Mouse (Mus musculus): ENCODE results near the gene Itpa. TPM values are rescaled to one million over a fixed set of nuclear protein-coding genes. Genes with fewer than 3 reads are reported as not detected.

Itpa gene
- polyA plus RNA-seq, 1 experiment = 137 TPM

- H3K4me1 ChIP-seq (ENCODE audit: control insufficient read depth, insufficient read depth, low read length) = no peaks in the 10 kb centered on the region
- H3K9ac ChIP-seq (ENCODE audit: low read depth, poor library complexity, severe bottlenecking) = no peak overlapping the region
- no peak overlapping the region for H3K27ac ChIP-seq (ENCODE audit: insufficient read depth, low read length)
- no peaks in the 10 kb centered on the region for H3K27me3 ChIP-seq (ENCODE audit: control insufficient read depth, insufficient read depth, low read length, poor library complexity, severe bottlenecking)
- H3K4me3 ChIP-seq (ENCODE audit: low read depth, low read length) = no peak overlapping the region
- H3K36me3 ChIP-seq (ENCODE audit: control insufficient read depth, insufficient read depth, low read length, poor library complexity, severe bottlenecking) = peaks cover 12% of the 10 kb centered on the region
- H3K9me3 ChIP-seq (replicated peaks; ENCODE audit: control insufficient read depth, insufficient read depth, low read length, poor library complexity, severe bottlenecking) = no peaks in the 10 kb centered on the region
- no peak for TF ChIP-seq EP300 (IDR thresholded peaks at IDR 0.05; ENCODE audit: insufficient read depth, low read depth, low read length)
These were observed 14.1 kb upstream of the Itpa start for GRCm38 (mm10) chr2:130653303-130653702.

GRCm38 (mm10) chr2:130653760-130654159 is 13.7 kb upstream of the Itpa start:
- H3K9me3 ChIP-seq (replicated peaks; ENCODE audit: control insufficient read depth, insufficient read depth, low read length, poor library complexity, severe bottlenecking) = no peaks in the 10 kb centered on the region
- peaks cover 12% of the 10 kb centered on the region for H3K36me3 ChIP-seq (ENCODE audit: control insufficient read depth, insufficient read depth, low read length, poor library complexity, severe bottlenecking)
- H3K4me1 ChIP-seq (ENCODE audit: control insufficient read depth, insufficient read depth, low read length) = no peaks in the 10 kb centered on the region
- H3K4me3 ChIP-seq (ENCODE audit: low read depth, low read length) = no peak overlapping the region
- TF ChIP-seq EP300 (IDR thresholded peaks at IDR 0.05; ENCODE audit: insufficient read depth, low read depth, low read length) = no peak
- TF ChIP-seq CTCF (IDR thresholded peaks at IDR 0.05; ENCODE audit: low read depth, low read length) = no peak
- TF ChIP-seq POLR2A (IDR thresholded peaks at IDR 0.05; ENCODE audit: insufficient read depth, low read length) = no peak
- no peaks in the 10 kb centered on the region for H3K27me3 ChIP-seq (ENCODE audit: control insufficient read depth, insufficient read depth, low read length, poor library complexity, severe bottlenecking)
- H3K27ac ChIP-seq (ENCODE audit: insufficient read depth, low read length) = no peak overlapping the region
- no peak overlapping the region for H3K9ac ChIP-seq (ENCODE audit: low read depth, poor library complexity, severe bottlenecking)

GRCm38 (mm10) chr2:130655660-130656339 is 11.6 kb upstream of the Itpa start:
- Histone ChIP-seq H3K27ac (ENCODE audit: insufficient read depth, low read length) (no peak overlapping the region), H3K9me3 (replicated peaks; ENCODE audit: control insufficient read depth, insufficient read depth, low read length, poor library complexity, severe bottlenecking) (no peaks in the 10 kb centered on the region), H3K9ac (ENCODE audit: low read depth, poor library complexity, severe bottlenecking) (no peak overlapping the region), H3K36me3 (ENCODE audit: control insufficient read depth, insufficient read depth, low read length, poor library complexity, severe bottlenecking) (peaks cover 12% of the 10 kb centered on the region), H3K27me3 (ENCODE audit: control insufficient read depth, insufficient read depth, low read length, poor library complexity, severe bottlenecking) (no peaks in the 10 kb centered on the region), H3K4me1 (ENCODE audit: control insufficient read depth, insufficient read depth, low read length) (no peaks in the 10 kb centered on the region), H3K4me3 (ENCODE audit: low read depth, low read length) (no peak overlapping the region)
- TF ChIP-seq POLR2A (IDR thresholded peaks at IDR 0.05; ENCODE audit: insufficient read depth, low read length) (no peak), EP300 (IDR thresholded peaks at IDR 0.05; ENCODE audit: insufficient read depth, low read depth, low read length) (no peak), CTCF (IDR thresholded peaks at IDR 0.05; ENCODE audit: low read depth, low read length) (no peak)

- TF ChIP-seq CTCF (IDR thresholded peaks at IDR 0.05; ENCODE audit: low read depth, low read length) = no peak
- TF ChIP-seq POLR2A (IDR thresholded peaks at IDR 0.05; ENCODE audit: insufficient read depth, low read length) = no peak
- TF ChIP-seq EP300 (IDR thresholded peaks at IDR 0.05; ENCODE audit: insufficient read depth, low read depth, low read length) = no peak
- Histone ChIP-seq H3K9me3 (replicated peaks; ENCODE audit: control insufficient read depth, insufficient read depth, low read length, poor library complexity, severe bottlenecking) (no peaks in the 10 kb centered on the region), H3K4me3 (ENCODE audit: low read depth, low read length) (no peak overlapping the region), H3K27me3 (ENCODE audit: control insufficient read depth, insufficient read depth, low read length, poor library complexity, severe bottlenecking) (no peaks in the 10 kb centered on the region), H3K4me1 (ENCODE audit: control insufficient read depth, insufficient read depth, low read length) (no peaks in the 10 kb centered on the region), H3K36me3 (ENCODE audit: control insufficient read depth, insufficient read depth, low read length, poor library complexity, severe bottlenecking) (peaks cover 16% of the 10 kb centered on the region), H3K9ac (ENCODE audit: low read depth, poor library complexity, severe bottlenecking) (no peak overlapping the region), H3K27ac (ENCODE audit: insufficient read depth, low read length) (no peak overlapping the region)
These were observed 10.9 kb upstream of the Itpa start for GRCm38 (mm10) chr2:130656536-130656935.

- peaks cover 16% of the 10 kb centered on the region for H3K36me3 ChIP-seq (ENCODE audit: control insufficient read depth, insufficient read depth, low read length, poor library complexity, severe bottlenecking)
- TF ChIP-seq CTCF (IDR thresholded peaks at IDR 0.05; ENCODE audit: low read depth, low read length) = no peak
- TF ChIP-seq EP300 (IDR thresholded peaks at IDR 0.05; ENCODE audit: insufficient read depth, low read depth, low read length) = no peak
- no peak for TF ChIP-seq POLR2A (IDR thresholded peaks at IDR 0.05; ENCODE audit: insufficient read depth, low read length)
- no peaks in the 10 kb centered on the region for H3K27me3 ChIP-seq (ENCODE audit: control insufficient read depth, insufficient read depth, low read length, poor library complexity, severe bottlenecking)
- no peak overlapping the region for H3K9ac ChIP-seq (ENCODE audit: low read depth, poor library complexity, severe bottlenecking)
- no peaks in the 10 kb centered on the region for H3K9me3 ChIP-seq (replicated peaks; ENCODE audit: control insufficient read depth, insufficient read depth, low read length, poor library complexity, severe bottlenecking)
- H3K4me3 ChIP-seq (ENCODE audit: low read depth, low read length) = no peak overlapping the region
- H3K4me1 ChIP-seq (ENCODE audit: control insufficient read depth, insufficient read depth, low read length) = no peaks in the 10 kb centered on the region
- no peak overlapping the region for H3K27ac ChIP-seq (ENCODE audit: insufficient read depth, low read length)
These were observed 9.9 kb upstream of the Itpa start for GRCm38 (mm10) chr2:130657541-130657940.

- TF ChIP-seq EP300 (IDR thresholded peaks at IDR 0.05; ENCODE audit: insufficient read depth, low read depth, low read length) (no peak), POLR2A (IDR thresholded peaks at IDR 0.05; ENCODE audit: insufficient read depth, low read length) (no peak), CTCF (IDR thresholded peaks at IDR 0.05; ENCODE audit: low read depth, low read length) (no peak)
- Histone ChIP-seq H3K27me3 (ENCODE audit: control insufficient read depth, insufficient read depth, low read length, poor library complexity, severe bottlenecking) (no peaks in the 10 kb centered on the region), H3K27ac (ENCODE audit: insufficient read depth, low read length) (no peak overlapping the region), H3K9me3 (replicated peaks; ENCODE audit: control insufficient read depth, insufficient read depth, low read length, poor library complexity, severe bottlenecking) (no peaks in the 10 kb centered on the region), H3K36me3 (ENCODE audit: control insufficient read depth, insufficient read depth, low read length, poor library complexity, severe bottlenecking) (peaks cover 16% of the 10 kb centered on the region), H3K4me3 (ENCODE audit: low read depth, low read length) (no peak overlapping the region), H3K9ac (ENCODE audit: low read depth, poor library complexity, severe bottlenecking) (no peak overlapping the region), H3K4me1 (ENCODE audit: control insufficient read depth, insufficient read depth, low read length) (no peaks in the 10 kb centered on the region)
These were observed 8.9 kb upstream of the Itpa start for GRCm38 (mm10) chr2:130658530-130658929.
